Mouse (Mus musculus) frontal cortex, postnatal 14 days (tissue): ENCODE results near the gene Mterf1b.
"Not testable (repeated sequence)": the region's sequence is repeated elsewhere in the genome, so short reads cannot be mapped to it uniquely, and the experiment has no call there.

ENCODE experiments used
- DNase-seq, 2 experiments: peaks; one replicate each; pipeline ENCODE4 v3.0.0; 2022; ENCODE audit warnings: low spot score in 2 of 2

The Mterf1b gene

GRCm38 (mm10) chr5:4191671-4192480 is at the start of gene Mterf1b:
Mterf1b (plus strand) TSS chr5:4192367.
- not testable (repeated sequence) for DNase-seq

DNA sequence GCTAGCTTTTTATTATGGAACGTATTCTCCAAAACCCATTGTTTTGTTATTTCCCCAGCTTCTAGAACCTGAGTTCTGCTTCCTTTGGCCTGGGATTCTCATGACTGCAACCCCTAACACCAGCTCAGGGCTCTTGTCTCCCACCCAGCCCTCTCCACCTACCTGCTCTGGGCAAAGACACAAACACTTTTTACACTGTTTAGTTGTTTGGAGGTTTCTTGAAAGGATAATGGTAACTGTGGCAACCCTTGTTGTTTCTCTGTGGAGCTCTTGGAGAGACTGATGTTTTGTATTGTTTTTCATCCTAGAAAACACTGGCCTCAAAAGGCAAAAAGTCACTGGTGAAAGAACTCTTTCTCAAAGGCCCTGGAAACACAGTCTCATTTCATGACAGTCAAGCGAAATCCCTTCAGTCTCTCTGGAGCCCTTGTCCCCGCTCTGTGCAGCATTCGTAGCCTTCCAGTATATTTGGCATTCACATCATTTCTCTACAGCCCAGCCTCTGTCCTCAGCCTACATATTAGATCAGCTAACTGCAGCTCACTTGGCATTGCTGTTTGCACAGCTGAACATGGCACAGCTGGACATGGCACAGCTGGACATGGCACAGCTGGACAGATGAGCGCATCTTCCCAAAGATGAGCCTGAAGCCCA is 32.6 kb upstream of the Mterf1b start:
- not testable (repeated sequence) for DNase-seq

GRCm38 (mm10) chr5:4161554-4161953 is 30.6 kb upstream of the Mterf1b start:
- DNase-seq = no peak

DNA sequence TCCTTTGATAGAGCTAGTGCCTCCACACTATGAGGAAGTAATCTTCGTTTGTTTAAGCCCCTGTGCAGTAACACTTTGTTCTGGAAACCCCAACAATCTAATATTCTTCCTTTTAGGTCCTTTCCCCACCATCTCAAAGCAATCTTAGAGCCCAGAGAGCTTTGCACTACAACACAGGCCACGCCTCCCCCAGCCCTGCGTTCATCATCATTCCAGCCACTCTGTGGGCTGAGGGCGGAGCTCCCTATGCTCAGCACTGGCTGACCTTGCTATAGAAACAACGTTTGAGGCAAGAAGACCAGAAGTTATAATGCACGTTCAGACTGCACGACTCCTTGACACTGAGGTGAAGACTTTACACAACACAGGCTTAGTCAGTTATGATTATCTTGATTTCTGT is 29.7 kb upstream of the Mterf1b start:
- DNase-seq = no peak

DNA sequence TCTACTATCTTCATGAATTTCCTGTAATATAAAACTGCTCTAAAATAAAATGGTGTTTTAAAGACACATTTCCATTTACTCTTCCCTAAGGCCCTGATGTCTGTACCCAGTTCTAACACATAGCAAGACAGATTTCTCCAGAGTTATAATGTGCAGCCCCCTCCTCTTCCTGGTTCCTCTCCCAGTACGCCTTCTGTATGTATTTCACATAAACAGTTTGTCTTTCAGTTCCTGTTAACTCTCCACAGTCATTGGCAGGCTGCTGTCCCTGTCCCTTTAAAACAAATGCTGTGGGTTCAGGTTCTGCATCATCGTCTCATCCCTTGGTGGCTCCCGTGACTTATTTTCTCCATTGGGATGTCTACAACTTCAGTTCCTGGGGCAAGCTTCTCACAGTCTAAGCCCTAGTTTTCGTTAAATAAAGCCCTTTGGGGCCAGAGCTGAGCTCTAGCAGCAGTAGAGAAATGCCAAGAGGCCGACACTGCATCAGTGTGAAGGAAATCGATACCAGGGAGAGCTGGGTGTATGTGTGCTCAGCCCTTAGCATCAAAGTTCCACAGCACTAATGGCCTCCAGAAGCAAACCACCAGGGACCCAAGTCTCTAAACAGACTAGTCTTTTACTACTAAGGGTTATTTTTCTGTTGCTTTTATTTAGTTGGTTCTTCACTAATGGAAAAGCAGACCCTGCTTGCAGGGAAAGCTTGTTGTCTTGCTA is 24.2 kb upstream of the Mterf1b start:
- not testable (repeated sequence) for DNase-seq

- not testable (repeated sequence) for DNase-seq
These were observed 23.6 kb upstream of the Mterf1b start for GRCm38 (mm10) chr5:4168530-4168926.

GRCm38 (mm10) chr5:4176421-4176820 is 15.7 kb upstream of the Mterf1b start:
- not testable (repeated sequence) for DNase-seq

DNA sequence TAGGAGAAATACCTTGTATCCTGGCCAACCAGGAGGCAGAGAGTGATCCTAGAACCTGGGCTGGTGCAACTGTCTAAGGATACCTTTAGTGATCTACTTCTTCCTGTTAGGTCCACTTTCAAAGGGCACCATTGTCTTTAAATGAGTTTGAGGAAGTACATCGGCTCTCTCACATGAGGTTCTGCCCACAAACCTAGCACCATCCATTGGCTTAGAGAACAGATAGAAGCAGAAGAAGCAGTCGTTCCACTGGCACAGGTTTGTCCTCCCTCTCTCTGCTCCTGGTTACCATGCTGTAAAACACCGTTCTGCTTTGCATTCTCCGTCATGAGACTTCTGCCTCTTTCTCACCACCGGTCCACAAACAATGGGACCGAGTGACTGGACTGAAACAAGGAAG is 12.8 kb upstream of the Mterf1b start:
- DNase-seq = no peak

DNA sequence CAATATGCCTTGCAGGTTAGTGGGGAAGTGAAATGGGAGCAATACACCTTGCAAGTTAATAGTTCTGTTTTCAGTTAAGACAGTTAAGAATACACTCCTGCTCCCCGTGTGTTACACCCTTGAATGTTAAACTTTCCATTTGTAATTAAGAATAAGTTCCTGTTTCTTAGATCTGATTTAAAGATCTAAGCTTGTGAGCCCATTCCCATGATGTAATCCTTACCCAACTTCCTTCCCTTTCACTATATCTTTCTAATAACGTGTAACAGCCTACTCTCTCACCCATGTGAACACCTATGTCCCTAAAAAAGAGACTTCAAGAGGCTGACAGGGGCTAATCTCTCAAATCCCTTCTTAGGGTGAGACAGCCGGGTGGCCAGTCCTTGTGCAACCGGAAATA is 5.4 kb upstream of the Mterf1b start:
- DNase-seq = no peak

DNA sequence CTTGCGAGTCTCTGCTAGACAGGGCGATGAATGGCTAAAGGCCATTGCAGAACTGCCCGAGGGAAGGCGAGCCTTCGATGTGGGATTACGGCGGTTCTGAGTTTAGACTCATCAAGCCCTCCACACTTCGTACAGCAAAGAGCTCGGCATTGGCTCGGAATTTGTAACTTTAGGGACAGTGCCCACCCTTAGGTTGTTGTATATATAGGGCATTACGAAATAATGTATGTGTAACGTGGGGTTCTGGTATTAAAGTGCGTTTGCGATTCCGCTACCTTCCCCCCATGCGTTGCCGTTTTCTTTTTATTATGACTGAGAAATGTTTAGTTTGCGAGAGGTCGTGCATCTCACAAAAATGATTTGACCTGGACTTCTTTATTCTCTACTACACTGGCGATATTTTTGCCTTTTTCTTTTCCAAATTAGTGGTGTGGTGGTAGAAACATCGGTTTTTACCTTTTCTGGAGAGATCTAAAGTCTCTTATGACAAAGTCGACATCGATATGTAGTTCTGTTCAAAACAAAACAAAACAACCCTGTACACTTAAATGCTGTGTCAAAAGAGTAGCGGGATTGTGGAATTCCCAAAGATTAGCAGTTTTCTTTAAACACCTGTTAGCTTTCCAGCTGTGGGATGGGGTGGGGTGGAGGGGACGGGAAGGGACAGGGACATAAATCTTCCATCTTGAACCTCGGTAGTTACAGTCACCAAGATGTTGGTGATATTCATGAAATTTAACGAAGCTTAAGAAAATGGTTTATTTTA is 497 bp downstream of the Mterf1b start:
- not testable (repeated sequence) for DNase-seq

DNA sequence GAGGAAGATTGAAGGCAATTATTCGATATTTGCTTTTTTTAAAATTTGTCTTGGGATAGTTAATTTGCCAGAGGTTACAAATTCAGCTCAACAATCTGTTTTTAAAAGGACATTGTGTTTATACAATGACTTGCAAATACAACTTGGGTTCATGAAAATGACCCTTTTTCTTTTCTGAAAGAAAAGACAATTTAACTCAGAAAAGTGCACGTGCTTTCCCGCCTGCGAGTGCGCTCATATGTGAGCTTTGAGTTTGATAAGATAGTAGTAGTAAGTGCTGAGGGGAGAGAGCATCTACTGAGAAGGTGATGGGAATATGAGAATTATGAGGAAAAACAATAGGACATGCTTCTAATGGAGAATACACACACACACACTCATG is 1.1 kb downstream of the Mterf1b start:
- no peak for DNase-seq

GRCm38 (mm10) chr5:4194166-4194565 is 2.0 kb downstream of the Mterf1b start:
- DNase-seq = no peak

DNA sequence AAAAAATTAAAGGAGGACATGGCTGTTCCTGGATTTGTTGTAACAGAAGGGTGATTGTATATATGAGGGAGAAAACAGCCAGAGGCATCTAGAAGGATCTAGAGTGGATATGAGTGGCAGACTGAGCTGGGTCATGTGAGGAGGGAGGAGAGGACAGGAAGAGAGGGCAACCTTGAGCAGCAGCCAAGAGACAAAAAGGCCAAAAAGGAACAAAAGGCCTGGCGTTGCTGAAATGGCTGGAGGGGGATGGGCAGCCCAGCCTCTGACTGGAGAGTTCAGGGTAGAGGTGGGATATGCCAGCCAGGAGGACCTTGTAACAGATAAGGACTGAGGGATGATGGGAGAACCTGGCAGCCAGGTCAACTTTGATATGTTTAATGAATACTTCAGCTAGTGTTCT is 2.9 kb downstream of the Mterf1b start:
- no peak for DNase-seq

GRCm38 (mm10) chr5:4201368-4201767 is 9.2 kb downstream of the Mterf1b start:
- no peak for DNase-seq

DNA sequence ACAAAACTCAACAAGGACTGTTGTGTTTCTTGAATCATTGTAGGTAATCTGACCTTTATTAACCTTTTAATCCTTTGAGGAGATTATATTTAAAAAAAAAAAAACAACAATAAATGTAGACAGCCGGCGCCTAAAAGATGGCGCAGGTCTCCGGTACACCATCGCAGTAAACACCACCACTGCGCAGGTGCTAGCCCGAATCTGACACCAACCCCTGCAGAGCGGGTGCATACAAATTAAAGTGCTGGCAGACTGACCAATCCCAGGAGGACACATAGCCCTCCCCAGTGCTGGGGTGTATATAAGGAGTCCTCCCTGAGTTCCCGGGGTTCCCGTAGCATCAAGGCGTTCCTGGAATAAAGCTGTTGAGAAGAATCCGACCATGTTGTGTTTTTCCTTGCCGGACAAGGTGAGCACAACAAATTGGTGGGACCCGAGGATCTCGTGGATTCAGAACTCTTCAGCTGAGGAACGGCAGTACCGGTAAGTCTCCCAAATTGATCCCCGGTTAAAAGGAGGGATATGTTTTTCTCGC is 10.2 kb downstream of the Mterf1b start:
- not testable (repeated sequence) for DNase-seq

DNA sequence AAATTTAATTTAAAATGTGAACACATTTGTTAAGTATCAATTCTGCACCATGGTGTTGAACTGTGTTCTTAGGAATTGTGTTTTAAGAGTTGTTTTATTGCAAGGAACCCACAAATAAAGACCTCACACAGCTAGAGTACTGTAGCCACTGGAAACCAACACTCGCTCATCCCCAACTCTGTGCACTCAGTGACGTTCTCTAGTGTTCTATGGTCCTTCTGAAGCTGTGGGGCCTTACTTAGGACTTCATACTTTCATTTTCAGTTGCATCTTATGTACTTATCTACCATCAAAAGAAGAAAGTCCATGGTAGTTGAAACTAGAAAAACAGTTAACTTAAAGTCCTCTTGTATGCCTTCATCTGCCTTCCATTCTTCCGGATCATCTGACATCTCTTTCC is 17.9 kb downstream of the Mterf1b start:
- not testable (repeated sequence) for DNase-seq

DNA sequence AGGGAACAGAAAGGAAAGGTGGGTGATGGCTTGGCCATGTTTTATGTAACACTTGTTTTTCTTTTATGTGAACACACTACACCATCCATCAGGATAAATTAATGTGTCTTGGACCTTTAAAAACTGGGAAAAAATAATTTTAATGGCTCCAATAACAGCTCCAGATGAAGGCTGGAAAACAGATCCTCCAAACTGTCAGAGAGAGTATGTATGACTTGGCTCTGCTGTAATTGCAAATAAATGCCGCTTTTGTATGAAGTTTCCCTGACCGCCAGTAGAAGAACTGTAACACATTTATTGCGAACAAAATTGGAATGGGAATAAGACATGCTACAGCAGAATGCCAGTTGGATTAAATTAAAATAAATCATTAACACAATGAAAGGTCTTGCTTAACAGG is 29.1 kb downstream of the Mterf1b start:
- no peak for DNase-seq

DNA sequence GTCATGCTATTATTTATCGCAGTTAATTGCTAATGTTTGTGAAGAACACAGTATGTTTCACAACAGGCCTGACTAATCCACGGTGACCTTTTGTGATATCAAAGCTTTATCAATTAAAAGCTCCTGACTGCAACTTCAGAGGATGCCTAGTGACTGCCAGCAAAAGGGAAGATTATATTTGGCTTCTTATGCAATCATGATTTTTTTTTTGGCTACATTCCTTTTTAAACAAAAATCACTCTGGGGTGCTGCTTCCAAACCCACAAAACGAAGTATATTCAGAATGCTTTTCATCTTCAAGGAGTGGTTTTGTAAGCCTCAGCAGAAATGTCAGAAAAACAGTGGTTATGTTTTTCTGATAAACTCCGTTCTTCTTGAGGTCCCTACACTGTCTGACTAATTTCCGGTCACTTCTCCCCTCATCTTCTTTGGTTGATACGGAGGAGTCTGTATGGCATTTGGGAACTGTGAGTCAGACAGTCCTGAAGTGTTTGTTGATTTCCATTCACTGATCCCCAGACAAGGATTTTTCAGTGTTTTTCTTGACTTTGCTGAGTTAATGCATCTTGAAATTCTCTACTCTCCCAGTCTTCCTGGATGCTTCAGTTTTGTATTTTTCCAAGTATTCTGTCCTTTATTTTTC is 29.9 kb downstream of the Mterf1b start:
- DNase-seq = no peak

DNA sequence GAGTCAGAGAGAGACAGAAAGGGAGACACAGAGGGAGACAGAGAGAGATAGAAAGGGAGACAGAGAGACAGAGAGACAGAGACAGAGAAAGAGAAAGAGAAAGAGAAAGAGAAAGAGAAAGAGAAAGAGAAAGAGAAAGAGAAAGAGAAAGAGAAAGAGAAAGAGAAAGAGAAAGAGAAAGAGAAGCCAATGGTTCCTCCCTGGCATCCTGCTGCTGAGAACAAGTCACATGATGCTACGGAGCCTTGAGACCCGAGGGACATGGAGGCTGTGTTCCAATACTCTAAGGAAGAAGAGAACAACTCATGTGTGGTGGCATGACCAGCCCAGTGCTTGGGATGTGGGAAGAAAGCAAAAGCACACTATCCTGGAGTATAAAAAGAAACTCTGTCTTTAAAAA is 40.0 kb downstream of the Mterf1b start:
- no peak for DNase-seq

DNA sequence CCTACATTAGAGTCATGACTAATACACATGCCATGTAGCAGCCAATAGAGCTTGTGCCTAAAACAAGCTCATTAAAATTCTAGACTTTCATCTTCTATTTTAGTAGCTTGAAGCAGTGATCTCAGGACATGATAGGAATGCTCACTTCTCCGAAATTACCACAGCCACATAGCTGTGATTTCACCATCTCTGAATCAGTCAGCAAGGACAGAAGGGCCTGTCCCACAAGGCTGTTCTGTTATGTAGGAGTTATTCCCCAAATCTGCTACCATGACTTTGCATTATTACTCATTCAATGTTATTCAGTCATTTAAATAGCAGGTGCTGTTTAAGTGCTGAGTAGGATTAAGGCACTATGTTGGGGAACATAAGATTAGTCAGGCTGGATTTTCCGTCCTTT is 42.3 kb downstream of the Mterf1b start:
- no peak for DNase-seq

GRCm38 (mm10) chr5:4240120-4240519 is 48.0 kb downstream of the Mterf1b start:
- DNase-seq = no peak
